Mouse (Mus musculus) macrophage (primary cell): ENCODE data around the gene Ptprf. TPM values are rescaled to one million over a fixed set of nuclear protein-coding genes. Genes with fewer than 3 reads are reported as not detected.

ENCODE experiments used
- H3K27ac ChIP-seq: fragments of 350-480 bp; formaldehyde crosslinking; 2 replicates; pipeline ENCODE4 v1.9.0; 2021
- H3K36me3 ChIP-seq: fragments of 350-480 bp; formaldehyde crosslinking; 2 replicates; pipeline ENCODE4 v1.9.0; 2021; ENCODE audit errors: inconsistent target
- H3K4me3 ChIP-seq: fragments of 350-480 bp; formaldehyde crosslinking; 2 replicates; pipeline ENCODE4 v1.9.0; 2021; ENCODE audit errors: inconsistent target
- H3K79me2 ChIP-seq: fragments of 350-480 bp; formaldehyde crosslinking; 2 replicates; pipeline ENCODE4 v1.9.0; 2021; ENCODE audit errors: inconsistent target
- WGBS: methylation state at CpG from one replicate; pipeline ENCODE4 v1.1.7; 2026; ENCODE audit warnings: inconsistent platforms; ENCODE audit not compliant: missing documents; 5-methylcytosine and 5-hydroxymethylcytosine counted together
- polyA plus RNA-seq: library from polyadenylated mRNA; stranded (reverse); fragments of 250-400 nt; gene quantifications from 3 replicates; pipeline ENCODE4 v1.2.4, GENCODE M21; 2018; ENCODE audit warnings: inconsistent platforms
- total RNA-seq, 78 experiments: library from RNA; depleted of rRNA; stranded (reverse); fragments of 250-400 nt; gene quantifications; 1 replicate in 9 of 78; 2 replicates in 24 of 78; 3 replicates in 43 of 78; 4 replicates in 2 of 78; pipeline ENCODE4 v1.2.4; 2018; ENCODE audit warnings: inconsistent platforms in 56 of 78

The Ptprf gene
- total RNA-seq (2018; cell fraction: chromatin; rRNA removed), result 1 to 10 TPM in 8 of 26 experiments, under 1 TPM in 8, not detected in 10; 0.15 to 2.8 (median 1.1) TPM
- under 1 TPM in 20 of 26 experiments, not detected in 6; under 0.01 to 0.47 (median 0.19) TPM for total RNA-seq (2018; cell fraction: cytosol; rRNA removed)
- total RNA-seq (2018; cell fraction: nucleus; rRNA removed), result 1 to 10 TPM in 2 of 26 experiments, under 1 TPM in 12, not detected in 12; 0.20 to 1.1 (median 0.56) TPM
- polyA plus RNA-seq, result 0.07 to 0.56 TPM (median 0.34 TPM) in 3 replicates

- no peak within 1 kb of the TSS for H3K4me3 ChIP-seq
- H3K79me2 ChIP-seq, result no peaks in the 10 kb centered on the region
- WGBS, result 7% methylated on average over 29 of the region's 50 CpGs
- H3K27ac ChIP-seq, result no peak within 1 kb of the TSS
- no peaks in the 10 kb centered on the region for H3K36me3 ChIP-seq
Measured at GRCm38 (mm10) chr4:118291231-118291630, at the start of gene Ptprf. TSS of gene Ptprf (minus strand) at chr4:118291405.

- Histone ChIP-seq H3K4me3 (no peak overlapping the region), H3K27ac (no peak overlapping the region), H3K79me2 (no peaks in the 10 kb centered on the region), H3K36me3 (no peaks in the 10 kb centered on the region)
- 36% methylated on average over 5 of the region's 7 CpGs for WGBS
Measured at GRCm38 (mm10) chr4:118336658-118337057, 45.5 kb upstream of the Ptprf start.

DNA sequence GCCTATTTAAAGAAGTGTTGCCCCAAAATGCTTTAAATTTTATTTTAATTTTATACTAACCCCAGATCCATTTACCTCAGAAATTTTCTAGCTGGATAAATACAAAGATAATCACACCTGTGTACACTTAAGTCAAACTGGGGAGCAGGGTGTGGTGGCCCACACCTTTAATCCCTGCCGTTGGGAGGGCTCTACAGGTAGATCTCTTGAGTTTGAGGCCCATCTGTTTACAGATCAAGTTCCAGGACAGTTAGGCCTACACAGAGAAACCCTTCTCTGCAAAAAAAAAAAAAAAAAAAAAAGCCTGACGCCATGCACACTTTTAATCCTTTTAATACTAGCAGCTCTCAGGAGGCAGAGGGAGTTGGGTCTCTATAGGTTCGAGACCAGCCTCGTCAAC, 44.8 kb upstream of the Ptprf start:
- Histone ChIP-seq H3K27ac (no peak overlapping the region), H3K4me3 (no peak overlapping the region), H3K36me3 (no peaks in the 10 kb centered on the region), H3K79me2 (no peaks in the 10 kb centered on the region)
- 92% methylated on average over 4 of the region's 4 CpGs for WGBS

DNA sequence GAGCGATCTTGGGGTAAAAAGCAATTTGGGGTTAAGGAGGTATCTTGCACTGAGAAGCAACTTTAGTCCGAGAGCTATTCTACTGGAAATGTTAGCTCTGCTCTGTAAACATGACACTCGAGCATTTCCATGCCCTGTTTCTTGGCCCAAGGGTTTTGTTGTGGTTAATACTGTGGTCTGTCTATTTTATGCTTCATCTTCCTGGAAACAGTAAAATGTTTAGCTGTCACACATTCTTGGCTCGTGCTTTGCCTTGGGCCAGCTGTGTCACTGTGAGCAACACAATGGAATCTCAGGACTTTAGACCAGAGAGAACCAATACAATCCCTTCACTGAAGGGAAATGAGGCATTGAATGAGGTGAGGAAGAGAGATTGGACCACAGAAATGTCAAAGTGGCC, 40.6 kb upstream of the Ptprf start:
- Histone ChIP-seq H3K27ac (no peak overlapping the region), H3K36me3 (no peaks in the 10 kb centered on the region), H3K4me3 (no peak overlapping the region), H3K79me2 (no peaks in the 10 kb centered on the region)
- WGBS, result 31% methylated on average over 4 of the region's 4 CpGs

GRCm38 (mm10) chr4:118326476-118326875, 35.3 kb upstream of the Ptprf start:
- 6% methylated on average over 7 of the region's 7 CpGs for WGBS
- Histone ChIP-seq H3K27ac (no peak overlapping the region), H3K4me3 (no peak overlapping the region), H3K36me3 (no peaks in the 10 kb centered on the region), H3K79me2 (no peaks in the 10 kb centered on the region)

DNA sequence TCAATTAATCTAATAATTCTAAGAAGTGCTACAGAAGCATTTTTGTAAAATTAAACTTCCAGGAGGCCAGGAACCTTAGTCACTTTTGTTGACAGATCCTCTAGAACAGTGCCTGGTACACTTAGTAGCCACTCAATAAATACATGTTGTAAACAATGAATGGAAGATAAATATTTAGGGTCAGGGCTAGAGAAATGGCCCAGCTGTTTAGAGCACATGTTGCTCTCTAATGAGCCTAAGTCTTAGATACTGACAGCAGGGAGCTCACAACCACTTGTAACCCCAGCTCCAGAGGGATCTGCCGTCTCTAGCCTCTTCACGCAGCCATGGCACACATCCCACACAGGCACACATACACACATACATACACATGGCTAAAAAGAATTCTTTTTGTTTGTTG, 29.4 kb upstream of the Ptprf start:
- Histone ChIP-seq H3K79me2 (no peaks in the 10 kb centered on the region), H3K4me3 (no peak overlapping the region)
- WGBS, result 100% methylated on average over 2 of the region's 2 CpGs

GRCm38 (mm10) chr4:118319706-118320344, 28.6 kb upstream of the Ptprf start:
- WGBS, result 65% methylated on average over 8 of the region's 8 CpGs
- Histone ChIP-seq H3K36me3 (no peaks in the 10 kb centered on the region), H3K79me2 (no peaks in the 10 kb centered on the region), H3K27ac (no peak overlapping the region), H3K4me3 (no peak overlapping the region)

More for the DNA sequence above, 29.4 kb upstream of the Ptprf start:
- no peaks in the 10 kb centered on the region for H3K36me3 ChIP-seq
- no peak overlapping the region for H3K27ac ChIP-seq

- Histone ChIP-seq H3K36me3 (no peaks in the 10 kb centered on the region), H3K4me3 (no peak overlapping the region), H3K79me2 (no peaks in the 10 kb centered on the region), H3K27ac (no peak overlapping the region)
- 96% methylated on average over 4 of the region's 4 CpGs for WGBS
Measured at GRCm38 (mm10) chr4:118316662-118317061, 25.5 kb upstream of the Ptprf start.

DNA sequence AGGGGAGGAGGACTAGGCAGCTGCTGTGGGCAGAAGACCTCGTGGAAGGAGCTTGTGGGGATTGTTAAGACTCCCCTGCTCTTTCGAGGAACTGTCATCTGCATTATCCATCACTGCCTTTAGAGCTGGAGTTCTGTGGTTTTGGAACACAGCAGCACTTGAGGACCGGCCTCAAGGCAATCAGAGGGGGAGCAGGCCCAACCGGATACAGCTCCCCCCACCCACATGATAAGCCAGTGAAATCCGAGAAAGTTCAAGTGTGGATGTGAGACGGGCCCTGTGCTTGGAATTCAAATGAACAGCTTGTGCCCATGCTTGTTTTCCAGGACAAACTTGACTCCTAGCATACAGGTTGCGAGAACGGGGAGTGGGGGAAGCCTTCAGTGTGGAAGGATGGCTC, 24.1 kb upstream of the Ptprf start:
- Histone ChIP-seq H3K27ac (no peak overlapping the region), H3K36me3 (no peaks in the 10 kb centered on the region), H3K79me2 (no peaks in the 10 kb centered on the region), H3K4me3 (no peak overlapping the region)
- 71% methylated on average over 5 of the region's 8 CpGs for WGBS

DNA sequence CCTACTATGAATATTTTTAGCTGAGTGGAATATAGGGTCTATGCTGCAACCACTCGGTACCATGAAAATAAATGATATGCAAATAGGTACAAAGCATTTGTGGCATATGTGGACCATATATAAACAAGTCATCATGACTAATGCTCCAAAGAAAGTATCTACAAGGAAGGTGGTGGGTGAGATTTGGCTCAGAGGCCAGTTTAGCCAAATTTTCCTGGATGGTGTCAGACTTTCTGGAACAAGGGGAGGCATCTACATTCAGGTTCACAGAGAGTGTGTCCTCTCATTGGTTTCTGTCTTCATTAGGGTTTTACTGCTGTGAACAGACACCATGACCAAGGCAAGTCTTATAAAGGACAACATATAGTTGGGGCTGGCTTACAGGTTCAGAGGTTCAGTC, 19.3 kb upstream of the Ptprf start:
- H3K79me2 ChIP-seq, result no peaks in the 10 kb centered on the region
- no peak overlapping the region for H3K27ac ChIP-seq
- WGBS, result 90% methylated on average over 1 of the region's 1 CpGs
- H3K36me3 ChIP-seq, result no peaks in the 10 kb centered on the region
- no peak overlapping the region for H3K4me3 ChIP-seq

DNA sequence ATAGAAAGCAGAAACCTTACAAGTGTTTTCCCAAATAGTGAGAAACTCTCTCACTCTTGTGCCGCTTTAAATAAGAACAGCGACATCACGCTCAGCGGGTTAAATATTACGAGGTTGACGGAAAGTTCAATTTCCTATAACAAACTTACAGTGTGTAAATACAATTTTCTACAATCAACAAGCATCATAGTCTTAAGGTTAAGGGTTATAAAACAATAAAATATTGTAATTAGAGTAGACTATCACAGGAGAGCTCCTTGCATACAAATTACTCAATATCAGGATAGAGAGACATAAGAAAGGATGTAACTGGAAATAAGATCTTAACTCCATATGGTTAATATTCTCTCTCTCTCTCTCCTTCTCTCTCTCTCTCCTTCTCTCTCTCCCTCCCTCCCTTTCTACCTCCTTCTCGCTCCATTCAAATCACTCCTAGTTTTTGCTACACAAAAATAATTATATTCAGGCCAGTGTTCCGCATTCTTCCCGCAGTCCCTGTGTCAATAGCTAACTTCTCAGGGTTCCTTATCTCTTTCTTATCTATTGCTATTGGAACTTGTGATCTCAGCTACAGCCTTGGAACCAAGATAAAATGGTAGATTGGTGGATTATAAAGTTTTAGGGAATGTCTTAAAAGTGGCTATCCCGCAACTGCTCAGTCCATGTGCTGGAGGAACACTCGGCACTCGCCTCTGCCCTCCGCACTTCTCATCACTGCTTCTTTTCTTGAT, 16.5 kb upstream of the Ptprf start:
- WGBS, result 95% methylated on average over 13 of the region's 13 CpGs

DNA sequence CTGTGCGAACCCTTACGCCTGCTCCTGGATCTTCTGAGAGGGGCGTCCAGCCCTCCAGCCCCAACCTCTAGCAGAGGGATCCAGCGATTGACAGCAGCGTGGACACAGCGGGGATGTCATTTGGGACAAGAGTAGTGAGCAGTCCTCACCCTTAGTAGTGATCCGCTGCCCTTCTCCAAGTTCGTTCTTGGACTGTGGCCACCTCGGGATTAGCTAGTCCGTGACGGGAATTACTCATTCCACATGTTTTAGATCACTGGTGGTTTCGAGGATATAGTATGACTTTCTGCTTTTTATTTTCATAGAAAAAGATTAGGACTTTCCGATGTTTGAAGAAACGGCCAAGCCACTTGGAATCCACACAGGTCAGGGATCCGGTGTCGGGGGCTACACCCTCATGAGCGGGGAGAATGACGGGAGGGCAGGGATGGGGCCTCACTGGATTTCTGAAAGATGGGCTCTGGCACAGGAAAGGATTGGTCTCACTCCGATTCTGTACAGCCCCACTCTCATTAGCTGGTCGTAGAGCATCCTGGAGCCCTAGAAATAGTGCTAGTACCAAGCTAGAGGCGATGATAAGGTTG, 15.0 kb upstream of the Ptprf start:
- Histone ChIP-seq H3K27ac (no peak overlapping the region), H3K36me3 (no peaks in the 10 kb centered on the region), H3K79me2 (no peaks in the 10 kb centered on the region), H3K4me3 (no peak overlapping the region)
- WGBS, result 91% methylated on average over 20 of the region's 21 CpGs

More for the DNA sequence above, 16.5 kb upstream of the Ptprf start:
- Histone ChIP-seq H3K79me2 (no peaks in the 10 kb centered on the region), H3K4me3 (no peak overlapping the region), H3K27ac (no peak overlapping the region), H3K36me3 (no peaks in the 10 kb centered on the region)

GRCm38 (mm10) chr4:118304984-118305383, 13.8 kb upstream of the Ptprf start:
- H3K4me3 ChIP-seq, result no peak overlapping the region
- H3K79me2 ChIP-seq, result no peaks in the 10 kb centered on the region
- H3K27ac ChIP-seq, result no peak overlapping the region
- WGBS, result 87% methylated on average over 4 of the region's 4 CpGs
- H3K36me3 ChIP-seq, result no peaks in the 10 kb centered on the region

GRCm38 (mm10) chr4:118297844-118298243, 6.6 kb upstream of the Ptprf start:
- Histone ChIP-seq H3K79me2 (no peaks in the 10 kb centered on the region), H3K27ac (no peak overlapping the region), H3K36me3 (no peaks in the 10 kb centered on the region), H3K4me3 (no peak overlapping the region)
- WGBS, result 20% methylated on average over 5 of the region's 5 CpGs
